Mouse (Mus musculus) intestine, embryonic 14.5 days (tissue): ENCODE data around the gene Phgr1. TPM values are rescaled to one million over a fixed set of nuclear protein-coding genes. Genes with fewer than 3 reads are reported as not detected.
A peak's percentile ranks its signal among the peaks of the same experiment; 100 is the strongest.

Experiments used
- ATAC-seq: fragments of 200-750 bp; cut with Nextera tagmentation; replicated peaks from 2 replicates; pipeline ENCODE4 v1.8.0; 2017; ENCODE audit warnings: low read depth, moderate number of reproducible peaks, moderate TSS enrichment, moderate library complexity; ENCODE audit not compliant: low FRiP score, low TSS enrichment
- DNase-seq: peaks from one replicate; pipeline ENCODE4 v3.0.0-alpha.2; 2018; ENCODE audit warnings: low spot score
- H3K27ac ChIP-seq: fragments of 300-500 bp; sonication (generic); 2 replicates; pipeline ENCODE4 v1.5.1; 2014; ENCODE audit warnings: low read depth, mild to moderate bottlenecking, control low read depth
- H3K27me3 ChIP-seq: fragments of 300-500 bp; sonication (generic); replicated peaks from 2 replicates; pipeline ENCODE4 v1.6.1; 2014; ENCODE audit warnings: low read length, control low read depth; ENCODE audit not compliant: control insufficient read depth, insufficient read depth
- H3K36me3 ChIP-seq: fragments of 300-500 bp; sonication (generic); 2 replicates; pipeline ENCODE4 v1.6.1; 2014; ENCODE audit warnings: low read length, control low read depth; ENCODE audit not compliant: control insufficient read depth, insufficient read depth
- H3K4me1 ChIP-seq: fragments of 300-500 bp; sonication (generic); replicated peaks from 2 replicates; pipeline ENCODE4 v1.6.1; 2014; ENCODE audit warnings: low read length, control low read depth, mixed read lengths; ENCODE audit not compliant: control insufficient read depth, insufficient read depth
- H3K4me2 ChIP-seq: fragments of 300-500 bp; sonication (generic); 2 replicates; pipeline ENCODE4 v1.6.1; 2014; ENCODE audit warnings: low read length
- H3K4me3 ChIP-seq: fragments of 300-500 bp; sonication (generic); 2 replicates; pipeline ENCODE4 v1.5.1; 2014; ENCODE audit warnings: low read depth, low read length, control low read depth, mixed read lengths
- H3K9ac ChIP-seq: fragments of 300-500 bp; sonication (generic); 2 replicates; pipeline ENCODE4 v1.6.1; 2014; ENCODE audit warnings: mild to moderate bottlenecking, low read length
- H3K9me3 ChIP-seq: fragments of 300-500 bp; sonication (generic); 2 replicates; pipeline ENCODE4 v1.6.1; 2016; ENCODE audit warnings: low read length, control low read depth; ENCODE audit not compliant: control insufficient read depth
- WGBS: fragments of 180-500 bp; shearing (Covaris S2); extraction: QIAGEN DNeasy Blood & Tissue Kit; methylation state at CpG from one replicate; pipeline ENCODE4 v1.1.7; 2014; 5-methylcytosine and 5-hydroxymethylcytosine counted together
- polyA plus RNA-seq: library from polyadenylated mRNA; unstranded; fragments of >200 nt; fragmentation: Nextera tagmentation; extraction: Ambion mirVana; gene quantifications from 2 replicates; pipeline ENCODE4 v1.2.1, GENCODE M21; 2014

The Phgr1 gene
- polyA plus RNA-seq, 1 experiment from 2014 or later = 45.1 TPM

DNA sequence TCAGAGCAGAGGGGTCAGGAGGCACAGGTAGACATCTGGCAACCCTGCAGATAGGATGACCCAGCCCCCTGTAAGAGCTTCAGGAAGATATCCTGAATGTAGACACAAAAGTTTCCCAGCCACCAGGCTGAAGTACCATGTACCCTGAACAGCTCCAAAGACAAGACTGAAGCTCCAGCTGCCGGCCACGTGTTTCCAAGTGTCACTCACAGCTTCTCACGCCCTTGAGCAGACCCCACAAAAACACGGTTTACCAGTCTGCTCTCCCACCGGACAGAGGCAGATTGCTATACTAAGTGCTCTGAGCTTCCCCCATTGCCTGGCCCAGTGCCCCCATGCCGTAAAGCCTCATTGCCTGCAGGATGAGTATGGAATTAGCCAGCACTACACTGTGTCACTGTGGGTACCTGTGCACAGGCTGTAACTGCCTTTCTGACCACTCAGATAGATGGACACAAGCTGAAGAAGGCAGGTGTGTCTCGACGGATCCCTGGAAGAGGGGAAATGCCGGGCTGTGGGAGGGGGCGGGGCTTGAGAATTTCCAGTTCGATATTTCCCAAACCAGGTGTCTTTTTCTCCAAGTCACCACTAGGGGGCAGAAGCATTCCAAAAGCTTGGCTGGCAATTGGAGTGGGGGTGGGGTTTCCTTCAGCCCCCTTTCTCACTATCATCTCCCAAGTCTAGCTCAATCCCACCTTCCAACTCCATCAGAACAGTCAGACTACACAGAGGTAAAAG is 8.3 kb upstream of the Phgr1 start:
- Histone ChIP-seq H3K27me3 (no peaks in the 10 kb centered on the region), H3K27ac (no peak overlapping the region), H3K4me3 (no peak overlapping the region), H3K4me1 (peaks cover 29% of the 10 kb centered on the region), H3K36me3 (no peaks in the 10 kb centered on the region), H3K9me3 (no peaks in the 10 kb centered on the region), H3K4me2 (no peak overlapping the region), H3K9ac (no peak overlapping the region)
- DNase-seq = peak; percentile 69
- ATAC-seq = no peak
- WGBS = 22% methylated on average over 11 of the region's 11 CpGs

DNA sequence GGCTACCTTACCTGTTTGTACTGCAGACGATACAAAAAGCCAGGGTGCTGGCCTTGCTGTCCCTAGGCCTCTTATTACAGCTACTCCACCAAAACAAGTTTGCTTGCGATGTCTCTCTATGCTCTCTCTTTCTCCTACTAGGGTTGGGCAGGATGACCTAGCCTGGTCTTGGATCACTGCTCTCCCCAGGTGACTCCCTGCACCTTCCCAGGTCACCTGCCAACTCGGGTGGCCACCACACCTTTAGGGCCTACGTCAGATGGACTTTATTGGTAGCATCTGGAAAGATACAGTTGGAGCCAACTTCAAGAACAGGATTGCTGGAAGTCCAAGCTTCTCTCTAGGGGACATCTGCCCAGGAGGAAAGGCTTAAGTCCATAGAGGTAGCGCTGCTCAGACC is 7.7 kb upstream of the Phgr1 start:
- WGBS = 87% methylated on average over 5 of the region's 5 CpGs
- DNase-seq = no peak
- H3K4me3 ChIP-seq = no peak overlapping the region
- H3K9ac ChIP-seq = no peak overlapping the region
- H3K4me2 ChIP-seq = no peak overlapping the region
- H3K9me3 ChIP-seq = no peaks in the 10 kb centered on the region
- H3K4me1 ChIP-seq = peaks cover 29% of the 10 kb centered on the region
- H3K27me3 ChIP-seq = no peaks in the 10 kb centered on the region
- no peak overlapping the region for H3K27ac ChIP-seq
- no peaks in the 10 kb centered on the region for H3K36me3 ChIP-seq
- ATAC-seq = no peak

DNA sequence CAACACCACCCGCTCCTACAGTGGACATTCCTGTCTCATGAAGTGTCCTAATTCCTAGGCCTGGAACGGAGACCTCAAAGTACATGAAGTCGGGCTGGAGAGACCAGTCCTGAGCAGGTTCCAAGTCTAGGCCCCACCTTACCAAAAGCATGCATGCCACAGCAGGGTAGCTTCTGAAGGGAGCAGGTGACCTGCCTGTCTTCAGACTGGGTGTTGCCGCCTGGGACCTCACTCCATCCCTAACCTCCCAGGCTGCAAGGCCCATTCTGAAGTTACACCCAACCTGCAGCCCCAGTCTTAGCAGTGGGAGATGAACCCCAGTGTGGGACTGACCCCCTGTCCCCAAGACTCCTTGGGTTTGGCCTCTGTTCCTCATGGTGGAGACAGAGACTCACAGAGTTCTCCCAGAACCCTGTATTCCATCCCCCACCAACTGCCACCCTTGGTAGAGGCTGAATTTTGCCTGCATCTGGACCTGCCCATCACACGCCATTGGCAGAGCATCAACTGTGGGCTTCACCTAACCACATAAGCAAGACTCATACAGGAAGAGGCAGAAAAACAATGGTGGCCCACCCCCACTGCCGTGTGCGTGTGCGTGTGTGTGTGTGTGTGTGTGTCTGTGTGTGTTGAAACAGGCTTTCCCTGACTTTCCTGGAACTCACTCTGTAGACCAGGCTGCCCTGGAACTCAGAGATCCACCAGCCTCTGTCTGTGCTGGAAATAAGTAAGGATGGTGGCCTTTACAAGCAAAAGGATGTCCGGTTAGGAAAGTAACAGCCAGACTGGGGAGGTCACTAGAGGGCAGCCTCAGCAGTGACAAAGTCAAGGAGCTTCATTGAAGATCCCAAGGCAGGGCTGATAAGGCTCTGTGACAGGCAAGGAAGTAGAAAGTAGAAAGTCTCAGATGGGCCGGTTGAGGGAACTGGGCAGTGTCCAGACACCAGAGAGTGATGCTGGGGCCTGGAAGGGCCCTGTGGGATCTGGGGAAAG is 6.2 kb upstream of the Phgr1 start:
- no peak overlapping the region for H3K4me3 ChIP-seq
- no peak overlapping the region for H3K27ac ChIP-seq
- WGBS = 77% methylated on average over 10 of the region's 10 CpGs
- no peaks in the 10 kb centered on the region for H3K27me3 ChIP-seq
- no peaks in the 10 kb centered on the region for H3K9me3 ChIP-seq
- H3K36me3 ChIP-seq = no peaks in the 10 kb centered on the region
- no peak overlapping the region for H3K9ac ChIP-seq
- H3K4me1 ChIP-seq = peaks cover 25% of the 10 kb centered on the region
- H3K4me2 ChIP-seq = no peak overlapping the region
- ATAC-seq = no peak
- DNase-seq = no peak

DNA sequence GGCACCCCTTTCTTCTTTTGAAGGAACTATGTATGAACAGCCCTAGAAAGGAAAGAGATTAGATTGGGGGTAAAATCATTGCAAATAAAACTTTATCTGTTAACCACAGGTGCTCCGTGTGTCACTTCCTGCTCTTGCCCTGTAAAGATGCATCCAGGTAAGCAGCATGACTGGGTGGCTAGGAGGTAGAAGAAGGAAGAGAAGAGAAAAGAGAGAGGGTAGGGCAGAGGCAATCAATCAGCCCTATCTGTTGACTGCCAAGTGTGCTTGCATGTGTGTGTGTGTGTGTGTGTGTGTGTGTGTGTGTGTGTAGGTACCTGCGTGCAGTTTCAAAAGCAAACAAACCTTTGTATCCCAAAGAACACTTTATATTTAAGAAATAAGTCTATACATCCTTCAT is 2.0 kb downstream of the Phgr1 start:
- H3K4me2 ChIP-seq = no peak overlapping the region
- no peaks in the 10 kb centered on the region for H3K27me3 ChIP-seq
- H3K9ac ChIP-seq = no peak overlapping the region
- no peaks in the 10 kb centered on the region for H3K4me1 ChIP-seq
- no peak overlapping the region for H3K4me3 ChIP-seq
- no peak for DNase-seq
- WGBS = 69% methylated on average over 2 of the region's 2 CpGs
- no peaks in the 10 kb centered on the region for H3K9me3 ChIP-seq
- 0 out of 2 replicates have a peak, but pooled peaks have one; percentile 24 for ATAC-seq
- no peaks in the 10 kb centered on the region for H3K36me3 ChIP-seq
- no peak overlapping the region for H3K27ac ChIP-seq

DNA sequence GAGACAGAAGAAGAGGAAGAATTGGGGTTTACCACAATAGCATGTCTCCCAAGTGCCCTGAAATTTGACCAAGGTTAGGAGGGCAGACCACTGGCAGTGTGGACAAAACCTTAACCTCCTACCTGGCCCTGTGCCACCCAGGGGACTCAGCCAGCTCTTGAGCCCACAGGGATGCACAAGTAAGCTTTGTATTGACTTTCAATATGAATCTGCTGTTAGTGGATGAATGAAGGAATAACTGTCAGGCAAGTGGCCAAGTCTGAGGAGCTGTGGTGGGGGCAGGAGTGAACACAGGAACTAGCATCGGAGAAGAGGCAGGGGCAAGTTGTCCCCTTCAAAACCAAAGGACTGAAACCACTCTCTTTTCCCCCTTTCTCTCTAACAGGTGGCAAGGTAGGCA is 2.8 kb downstream of the Phgr1 start:
- H3K4me2 ChIP-seq = no peak overlapping the region
- H3K27me3 ChIP-seq = no peaks in the 10 kb centered on the region
- 50% methylated on average over 1 of the region's 1 CpGs for WGBS
- DNase-seq = no peak
- H3K27ac ChIP-seq = no peak overlapping the region
- H3K9me3 ChIP-seq = no peaks in the 10 kb centered on the region
- H3K9ac ChIP-seq = no peak overlapping the region
- ATAC-seq = no peak
- no peaks in the 10 kb centered on the region for H3K36me3 ChIP-seq
- H3K4me3 ChIP-seq = no peak overlapping the region
- H3K4me1 ChIP-seq = no peaks in the 10 kb centered on the region

DNA sequence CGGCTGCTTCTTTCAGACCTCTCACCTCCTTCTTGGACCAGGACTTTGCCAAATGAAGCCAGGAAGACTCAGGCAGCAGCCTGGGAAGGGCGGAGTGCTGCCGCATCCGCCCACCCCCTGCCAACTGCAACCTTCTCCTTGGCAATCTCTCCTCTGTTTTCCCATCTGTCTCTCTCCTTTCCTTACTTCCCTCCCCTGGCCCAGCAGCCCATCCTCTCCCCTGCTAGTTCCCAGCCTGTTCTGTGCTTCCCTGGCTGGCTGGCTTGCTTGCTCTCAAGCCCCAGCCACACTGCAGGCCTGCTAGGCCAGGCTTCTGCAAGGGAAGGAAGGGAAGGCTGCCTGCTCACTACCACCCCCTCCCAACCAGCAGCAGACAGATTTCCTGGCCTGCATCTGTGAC is 3.3 kb downstream of the Phgr1 start:
- WGBS = 65% methylated on average over 4 of the region's 4 CpGs

DNA sequence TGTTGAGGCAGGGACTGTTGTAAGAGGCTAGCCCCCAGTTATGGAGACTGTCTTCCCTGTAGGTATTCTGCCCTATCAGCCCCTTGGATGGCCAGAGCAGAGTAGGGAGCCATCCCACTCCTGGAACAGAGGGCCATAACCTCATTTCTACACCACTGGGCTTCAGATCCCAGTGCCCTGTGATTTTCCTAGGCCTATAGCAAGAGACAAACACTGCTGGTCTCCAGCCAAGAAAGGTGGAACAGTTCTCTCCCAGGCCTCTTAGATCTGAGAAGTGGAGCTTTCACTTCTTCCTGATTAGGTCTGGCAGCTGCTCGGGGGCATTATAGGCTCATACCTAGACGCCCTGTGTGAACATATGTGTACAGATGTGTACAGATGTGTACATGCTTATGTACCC is 3.7 kb downstream of the Phgr1 start:
- H3K4me2 ChIP-seq = no peak overlapping the region
- H3K36me3 ChIP-seq = no peaks in the 10 kb centered on the region
- 68% methylated on average over 2 of the region's 2 CpGs for WGBS
- DNase-seq (no peak), ATAC-seq (no peak)
- no peaks in the 10 kb centered on the region for H3K27me3 ChIP-seq
- no peak overlapping the region for H3K27ac ChIP-seq
- no peaks in the 10 kb centered on the region for H3K9me3 ChIP-seq
- no peaks in the 10 kb centered on the region for H3K4me1 ChIP-seq
- no peak overlapping the region for H3K4me3 ChIP-seq
- no peak overlapping the region for H3K9ac ChIP-seq

More for the DNA sequence above, 3.3 kb downstream of the Phgr1 start:
- no peaks in the 10 kb centered on the region for H3K4me1 ChIP-seq
- H3K9me3 ChIP-seq = no peaks in the 10 kb centered on the region
- DNase-seq (no peak), ATAC-seq (no peak)
- H3K4me2 ChIP-seq = no peak overlapping the region
- no peak overlapping the region for H3K27ac ChIP-seq
- no peaks in the 10 kb centered on the region for H3K36me3 ChIP-seq
- no peak overlapping the region for H3K9ac ChIP-seq
- H3K4me3 ChIP-seq = no peak overlapping the region
- no peaks in the 10 kb centered on the region for H3K27me3 ChIP-seq

DNA sequence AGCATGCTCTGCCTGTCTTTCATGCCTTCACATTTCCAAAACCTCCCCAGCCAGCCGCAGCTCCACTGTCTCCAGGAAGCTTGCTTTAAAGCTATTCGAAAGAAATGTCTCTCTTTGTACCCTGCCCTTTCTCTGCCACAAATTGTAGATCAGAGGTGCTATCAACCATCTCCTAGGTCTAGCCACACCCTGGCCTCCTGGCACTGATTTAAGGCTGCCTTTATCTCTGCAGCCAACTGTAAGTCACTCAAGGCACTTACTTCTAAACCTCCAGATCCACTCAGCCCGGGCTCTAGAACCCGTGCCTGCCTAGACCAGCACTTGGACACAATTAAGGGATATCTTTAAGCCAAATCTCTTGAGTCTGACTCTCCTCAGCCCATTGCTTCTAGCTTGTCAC is 5.8 kb downstream of the Phgr1 start:
- 72% methylated on average over 4 of the region's 4 CpGs for WGBS
- H3K36me3 ChIP-seq = no peaks in the 10 kb centered on the region

More for the DNA sequence above, 5.8 kb downstream of the Phgr1 start:
- H3K4me3 ChIP-seq = no peak overlapping the region
- H3K9me3 ChIP-seq = no peaks in the 10 kb centered on the region
- no peaks in the 10 kb centered on the region for H3K27me3 ChIP-seq
- no peak for ATAC-seq
- no peak overlapping the region for H3K9ac ChIP-seq
- no peak overlapping the region for H3K27ac ChIP-seq
- no peaks in the 10 kb centered on the region for H3K4me1 ChIP-seq
- no peak overlapping the region for H3K4me2 ChIP-seq
- DNase-seq = no peak
